Mouse (Mus musculus) stomach, postnatal 0 days (tissue): Measurements from ENCODE around the gene Flrt1. TPM values are rescaled to one million over a fixed set of nuclear protein-coding genes. Genes with fewer than 3 reads are reported as not detected.

Experiments
- ATAC-seq: fragments of 200-750 bp; cut with Nextera tagmentation; 2 replicates; pipeline ENCODE4 v1.8.0; 2017; ENCODE audit not compliant: low FRiP score, low TSS enrichment
- DNase-seq: peaks from one replicate; pipeline ENCODE4 v3.0.0-alpha.2; 2016; ENCODE audit warnings: low spot score
- H3K27ac ChIP-seq: fragments of 300-500 bp; sonication (generic); replicated peaks from 2 replicates; pipeline ENCODE4 v1.5.1; 2014; ENCODE audit warnings: mild to moderate bottlenecking, control low read depth
- H3K27me3 ChIP-seq: fragments of 300-500 bp; sonication (generic); 2 replicates; pipeline ENCODE4 v1.6.1; 2014; ENCODE audit warnings: low read length; ENCODE audit not compliant: control insufficient read depth, insufficient read depth
- H3K36me3 ChIP-seq: fragments of 300-500 bp; sonication (generic); 2 replicates; pipeline ENCODE4 v1.6.1; 2014; ENCODE audit warnings: low read length, mixed read lengths; ENCODE audit not compliant: control insufficient read depth, insufficient read depth
- H3K4me1 ChIP-seq: fragments of 300-500 bp; sonication (generic); replicated peaks from 2 replicates; pipeline ENCODE4 v1.6.1; 2014; ENCODE audit warnings: antibody characterized with exemption; ENCODE audit not compliant: control insufficient read depth, insufficient read depth
- H3K4me2 ChIP-seq: fragments of 300-500 bp; sonication (generic); replicated peaks from 2 replicates; pipeline ENCODE4 v1.6.1; 2014; ENCODE audit warnings: low read depth, mild to moderate bottlenecking, control low read depth, moderate library complexity
- H3K4me3 ChIP-seq: fragments of 300-500 bp; sonication (generic); 2 replicates; pipeline ENCODE4 v1.5.1; 2014; ENCODE audit warnings: low read depth, low read length, control low read depth
- H3K9ac ChIP-seq: fragments of 300-500 bp; sonication (generic); 2 replicates; pipeline ENCODE4 v1.6.1; 2014; ENCODE audit warnings: mild to moderate bottlenecking, low read length, control low read depth, mixed read lengths
- H3K9me3 ChIP-seq: fragments of 300-500 bp; sonication (generic); 2 replicates; pipeline ENCODE4 v1.6.1; 2016; ENCODE audit warnings: low read length; ENCODE audit not compliant: control insufficient read depth
- CTCF ChIP-seq: IDR thresholded peaks from 2 replicates; pipeline ENCODE4 v1.5.1; 2016; ENCODE audit warnings: antibody characterized with exemption, low read depth, mild to moderate bottlenecking, moderate library complexity
- EP300 ChIP-seq: optimal IDR thresholded peaks from 2 replicates; pipeline ENCODE3; 2016; ENCODE audit warnings: antibody characterized with exemption
- WGBS: fragments of 180-500 bp; shearing (Covaris S2); extraction: QIAGEN DNeasy Blood & Tissue Kit; methylation state at CpG from one replicate; pipeline ENCODE4 v1.1.7; 2014; 5-methylcytosine and 5-hydroxymethylcytosine counted together
- polyA plus RNA-seq: library from polyadenylated mRNA; unstranded; fragments of >200 nt; fragmentation: Nextera tagmentation; extraction: Ambion mirVana; gene quantifications from 2 replicates; pipeline ENCODE4 v1.2.1, GENCODE M21; 2015

Flrt1 gene
- polyA plus RNA-seq, 1 experiment from 2014 or later: 1.1 TPM

GRCm38 (mm10) chr19:7070775-7071174 is 34.8 kb downstream of the Flrt1 start:
- no peak overlapping the region for H3K4me3 ChIP-seq
- H3K36me3 ChIP-seq: no peaks in the 10 kb centered on the region
- H3K9ac ChIP-seq: no peak overlapping the region
- peaks cover 3% of the 10 kb centered on the region for H3K4me1 ChIP-seq
- WGBS: 33% methylated on average over 4 of the region's 4 CpGs
- H3K9me3 ChIP-seq: no peaks in the 10 kb centered on the region
- no peak for TF ChIP-seq CTCF
- TF ChIP-seq EP300: no peak
- H3K27me3 ChIP-seq: no peaks in the 10 kb centered on the region
- DNase-seq (no peak), ATAC-seq (no peak)
- no peak overlapping the region for H3K27ac ChIP-seq
- peak overlapping the region; percentile 48; the same call in 1 of the 2 replicates for H3K4me2 ChIP-seq

GRCm38 (mm10) chr19:7069781-7070763 is 35.5 kb downstream of the Flrt1 start:
- Histone ChIP-seq H3K9ac (peak overlapping the region; percentile 31; the same call in 1 of the 2 replicates), H3K27ac (peak overlapping the region; percentile 24; the same call in 1 of the 2 replicates), H3K4me2 (peak overlapping the region; percentile 48), H3K4me1 (peaks cover 3% of the 10 kb centered on the region), H3K27me3 (no peaks in the 10 kb centered on the region), H3K9me3 (no peaks in the 10 kb centered on the region), H3K36me3 (no peaks in the 10 kb centered on the region), H3K4me3 (no peak overlapping the region)
- no peak for TF ChIP-seq CTCF
- TF ChIP-seq EP300: no peak
- peak; percentile 37 for DNase-seq
- WGBS: 16% methylated on average over 35 of the region's 35 CpGs
- no peak; the same call in 1 of the 2 replicates for ATAC-seq

GRCm38 (mm10) chr19:7068661-7069531 is 36.6 kb downstream of the Flrt1 start:
- no peak overlapping the region for H3K4me2 ChIP-seq
- ATAC-seq (no peak), DNase-seq (no peak)
- H3K36me3 ChIP-seq: no peaks in the 10 kb centered on the region
- no peaks in the 10 kb centered on the region for H3K9me3 ChIP-seq
- H3K27ac ChIP-seq: 0 out of 2 replicates have a peak overlapping the region, but pooled peaks have one; percentile 18
- WGBS: 75% methylated on average over 11 of the region's 11 CpGs
- H3K4me1 ChIP-seq: peaks cover 3% of the 10 kb centered on the region
- peak; percentile 40 for TF ChIP-seq CTCF
- no peak for TF ChIP-seq EP300
- no peaks in the 10 kb centered on the region for H3K27me3 ChIP-seq
- no peak overlapping the region for H3K9ac ChIP-seq
- H3K4me3 ChIP-seq: no peak overlapping the region

- H3K9ac ChIP-seq: no peak overlapping the region
- H3K4me1 ChIP-seq: peaks cover 3% of the 10 kb centered on the region
- H3K27ac ChIP-seq: no peak overlapping the region
- TF ChIP-seq EP300 (no peak), CTCF (peak; percentile 91)
- peak; percentile 45; the same call in 1 of the 2 replicates for ATAC-seq
- no peak overlapping the region for H3K4me3 ChIP-seq
- peak; percentile 79 for DNase-seq
- H3K4me2 ChIP-seq: no peak overlapping the region
- H3K36me3 ChIP-seq: no peaks in the 10 kb centered on the region
- no peaks in the 10 kb centered on the region for H3K27me3 ChIP-seq
- no peaks in the 10 kb centered on the region for H3K9me3 ChIP-seq
- 3% methylated on average over 14 of the region's 14 CpGs for WGBS
These were observed 37.4 kb downstream of the Flrt1 start for GRCm38 (mm10) chr19:7068136-7068535.

- H3K4me1 ChIP-seq: peaks cover 3% of the 10 kb centered on the region
- 52% methylated on average over 19 of the region's 20 CpGs for WGBS
- no peaks in the 10 kb centered on the region for H3K36me3 ChIP-seq
- H3K27ac ChIP-seq: no peak overlapping the region
- no peaks in the 10 kb centered on the region for H3K9me3 ChIP-seq
- no peak overlapping the region for H3K9ac ChIP-seq
- no peak overlapping the region for H3K4me2 ChIP-seq
- DNase-seq: no peak
- TF ChIP-seq EP300: no peak
- TF ChIP-seq CTCF: no peak
- no peaks in the 10 kb centered on the region for H3K27me3 ChIP-seq
- no peak overlapping the region for H3K4me3 ChIP-seq
- no peak for ATAC-seq
These were observed 38.0 kb downstream of the Flrt1 start for GRCm38 (mm10) chr19:7067344-7068050.
